Mouse (Mus musculus) fibroblast of lung, adult 2 months (primary cell): ENCODE data around the gene Nadsyn1.

ENCODE experiments used
- DNase-seq: peaks from one replicate; pipeline ENCODE4 v3.0.0-alpha.2; 2011; ENCODE audit warnings: low read depth

Nadsyn1 gene

GRCm38 (mm10) chr7:143753990-143754715 is 68.5 kb downstream of the Nadsyn1 start:
- DNase-seq, result no peak

- DNase-seq, result no peak
These were observed 70.0 kb downstream of the Nadsyn1 start for GRCm38 (mm10) chr7:143752606-143753005.

- no peak for DNase-seq
These were observed 70.6 kb downstream of the Nadsyn1 start for GRCm38 (mm10) chr7:143752056-143752455.

- DNase-seq, result no peak
These were observed 71.3 kb downstream of the Nadsyn1 start for GRCm38 (mm10) chr7:143751380-143751779.

- DNase-seq, result no peak
These were observed 73.6 kb downstream of the Nadsyn1 start for GRCm38 (mm10) chr7:143749045-143749444.

- peak; percentile 81 for DNase-seq
These were observed 74.4 kb downstream of the Nadsyn1 start for GRCm38 (mm10) chr7:143748041-143748868.
